Mouse (Mus musculus): ENCODE results near the gene Pex7. TPM values are rescaled to one million over a fixed set of nuclear protein-coding genes. Genes with fewer than 3 reads are reported as not detected.

The Pex7 gene
- polyA plus RNA-seq, 1 experiment from 2014 or later, result 32.8 TPM

GRCm38 (mm10) chr10:19877679-19878078, 29.8 kb downstream of the Pex7 start:
- WGBS, result 78% methylated on average over 9 of the region's 9 CpGs

DNA sequence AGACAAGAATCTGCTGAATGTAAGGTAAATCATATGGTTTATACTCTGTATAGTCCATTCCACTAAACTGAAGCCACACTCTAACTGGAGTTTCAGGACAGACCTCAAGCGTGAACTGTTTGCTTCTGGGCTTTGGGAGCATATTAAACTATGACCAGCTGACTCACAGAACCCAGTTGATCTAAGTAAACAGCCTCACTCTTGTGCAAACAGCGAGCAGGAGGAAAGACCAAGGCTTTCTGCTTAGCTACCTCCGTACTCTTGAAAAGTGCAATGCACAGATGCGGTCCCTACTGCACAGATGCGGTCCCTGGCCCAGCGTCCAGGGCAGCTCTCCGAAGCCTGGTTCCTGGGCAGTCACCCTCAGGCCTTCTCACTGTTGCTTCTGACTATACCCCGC, 30.2 kb downstream of the Pex7 start:
- Histone ChIP-seq H3K4me3 (ENCODE audit: low read depth, low read length) (no peak overlapping the region), H3K9me3 (replicated peaks; ENCODE audit: control insufficient read depth, low read length, poor library complexity, severe bottlenecking) (no peaks in the 10 kb centered on the region)
- ATAC-seq, result no peak

More at GRCm38 (mm10) chr10:19877679-19878078, 29.8 kb downstream of the Pex7 start:
- Histone ChIP-seq H3K9me3 (replicated peaks; ENCODE audit: control insufficient read depth, low read length, poor library complexity, severe bottlenecking) (no peaks in the 10 kb centered on the region), H3K4me2 (ENCODE audit: low read length) (no peak overlapping the region), H3K9ac (ENCODE audit: low read depth, low read length) (no peak overlapping the region), H3K4me3 (ENCODE audit: low read depth, low read length) (no peak overlapping the region), H3K36me3 (ENCODE audit: control insufficient read depth, insufficient read depth, low read length) (no peaks in the 10 kb centered on the region), H3K4me1 (ENCODE audit: control insufficient read depth, insufficient read depth, low read length) (peaks cover 2% of the 10 kb centered on the region; the same call in 1 of the 2 replicates), H3K27me3 (ENCODE audit: control insufficient read depth, insufficient read depth, low read depth, low read length) (no peaks in the 10 kb centered on the region), H3K27ac (ENCODE audit: low read length) (no peak overlapping the region)
- ATAC-seq, result no peak

GRCm38 (mm10) chr10:19876669-19877068, 30.8 kb downstream of the Pex7 start:
- Histone ChIP-seq H3K9me3 (replicated peaks; ENCODE audit: control insufficient read depth, low read length, poor library complexity, severe bottlenecking) (no peaks in the 10 kb centered on the region), H3K9ac (ENCODE audit: low read depth, low read length) (no peak overlapping the region), H3K4me3 (ENCODE audit: low read depth, low read length) (no peak overlapping the region), H3K27ac (ENCODE audit: low read length) (no peak overlapping the region), H3K4me2 (ENCODE audit: low read length) (no peak overlapping the region), H3K36me3 (ENCODE audit: control insufficient read depth, insufficient read depth, low read length) (no peaks in the 10 kb centered on the region), H3K4me1 (ENCODE audit: control insufficient read depth, insufficient read depth, low read length) (peaks cover 2% of the 10 kb centered on the region; the same call in 1 of the 2 replicates), H3K27me3 (ENCODE audit: control insufficient read depth, insufficient read depth, low read depth, low read length) (no peaks in the 10 kb centered on the region)
- ATAC-seq, result peak; percentile 71; the same call in 1 of the 2 replicates
- 32% methylated on average over 7 of the region's 7 CpGs for WGBS

More for the DNA sequence above, 30.2 kb downstream of the Pex7 start:
- Histone ChIP-seq H3K4me2 (ENCODE audit: low read length) (no peak overlapping the region), H3K27ac (ENCODE audit: low read length) (no peak overlapping the region), H3K27me3 (ENCODE audit: control insufficient read depth, insufficient read depth, low read depth, low read length) (no peaks in the 10 kb centered on the region), H3K36me3 (ENCODE audit: control insufficient read depth, insufficient read depth, low read length) (no peaks in the 10 kb centered on the region), H3K9ac (ENCODE audit: low read depth, low read length) (no peak overlapping the region), H3K4me1 (ENCODE audit: control insufficient read depth, insufficient read depth, low read length) (peaks cover 2% of the 10 kb centered on the region; the same call in 1 of the 2 replicates)
- WGBS, result 89% methylated on average over 8 of the region's 8 CpGs

DNA sequence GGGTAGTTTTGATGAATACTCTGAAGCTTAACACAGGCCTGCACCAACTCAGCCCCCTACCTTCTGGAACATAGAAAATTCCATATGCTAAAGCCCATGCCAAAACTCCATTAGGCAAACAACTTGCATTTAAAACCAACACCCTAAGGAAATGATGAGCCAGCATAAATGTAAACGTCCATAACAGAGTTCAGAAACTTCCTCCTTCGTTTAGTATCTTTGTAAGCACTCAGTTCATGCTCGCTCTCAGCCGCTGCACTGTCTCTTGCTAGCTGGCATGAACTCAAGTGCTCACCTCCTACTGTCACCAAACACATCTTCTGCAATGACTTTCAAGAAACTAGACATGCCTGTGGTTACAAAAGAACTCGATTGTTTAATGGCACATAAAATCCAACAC, 32.1 kb downstream of the Pex7 start:
- 91% methylated on average over 5 of the region's 5 CpGs for WGBS
- no peaks in the 10 kb centered on the region for H3K36me3 ChIP-seq (ENCODE audit: control insufficient read depth, insufficient read depth, low read length)
- no peaks in the 10 kb centered on the region for H3K9me3 ChIP-seq (replicated peaks; ENCODE audit: control insufficient read depth, low read length, poor library complexity, severe bottlenecking)
- no peak overlapping the region for H3K27ac ChIP-seq (ENCODE audit: low read length)
- no peak for ATAC-seq
- peaks cover 2% of the 10 kb centered on the region; the same call in 1 of the 2 replicates for H3K4me1 ChIP-seq (ENCODE audit: control insufficient read depth, insufficient read depth, low read length)
- H3K4me2 ChIP-seq (ENCODE audit: low read length), result no peak overlapping the region
- H3K27me3 ChIP-seq (ENCODE audit: control insufficient read depth, insufficient read depth, low read depth, low read length), result no peaks in the 10 kb centered on the region
- no peak overlapping the region for H3K4me3 ChIP-seq (ENCODE audit: low read depth, low read length)
- H3K9ac ChIP-seq (ENCODE audit: low read depth, low read length), result no peak overlapping the region

DNA sequence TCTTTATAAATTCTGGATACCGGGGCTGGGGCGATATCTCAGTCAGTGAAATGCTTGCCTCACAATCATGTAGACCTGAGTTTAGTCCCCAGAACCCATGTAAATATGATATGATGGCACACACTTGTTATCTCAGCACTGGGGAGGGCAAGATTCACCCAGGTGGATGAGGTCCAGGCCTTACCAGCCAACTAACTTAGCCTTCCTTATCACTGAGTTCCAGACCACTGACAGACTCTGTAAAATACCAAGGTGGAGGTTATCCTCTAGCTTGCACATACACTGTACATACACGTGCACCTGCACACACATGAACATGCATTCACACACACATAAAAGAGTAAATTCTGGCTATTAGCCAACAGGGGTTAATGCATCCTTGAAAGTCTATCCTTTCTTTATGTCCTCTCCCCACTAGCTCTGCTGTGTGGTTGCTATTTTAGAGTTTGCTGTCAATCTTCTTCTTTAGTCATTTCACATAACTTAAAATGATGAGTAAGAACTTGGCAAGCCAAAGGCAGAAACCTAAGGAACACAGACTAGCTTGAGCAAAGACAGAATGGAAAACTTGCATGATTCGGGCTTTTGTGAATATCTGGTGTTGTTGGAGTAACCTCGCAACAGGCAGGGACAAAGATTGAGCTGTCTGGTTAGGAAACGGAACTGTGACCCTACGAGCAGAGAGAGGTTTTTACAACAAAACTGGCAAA, 51.7 kb downstream of the Pex7 start:
- WGBS, result 93% methylated on average over 7 of the region's 7 CpGs
- peaks cover 14% of the 10 kb centered on the region for H3K4me1 ChIP-seq (ENCODE audit: control insufficient read depth, insufficient read depth, low read length)
- H3K27ac ChIP-seq (ENCODE audit: low read length), result no peak overlapping the region
- ATAC-seq, result no peak
- no peak overlapping the region for H3K4me3 ChIP-seq (ENCODE audit: low read depth, low read length)
- no peaks in the 10 kb centered on the region for H3K36me3 ChIP-seq (ENCODE audit: control insufficient read depth, insufficient read depth, low read length)
- peaks cover 19% of the 10 kb centered on the region for H3K27me3 ChIP-seq (ENCODE audit: control insufficient read depth, insufficient read depth, low read depth, low read length)
- no peaks in the 10 kb centered on the region for H3K9me3 ChIP-seq (replicated peaks; ENCODE audit: control insufficient read depth, low read length, poor library complexity, severe bottlenecking)
- no peak overlapping the region for H3K4me2 ChIP-seq (ENCODE audit: low read length)
- H3K9ac ChIP-seq (ENCODE audit: low read depth, low read length), result no peak overlapping the region

DNA sequence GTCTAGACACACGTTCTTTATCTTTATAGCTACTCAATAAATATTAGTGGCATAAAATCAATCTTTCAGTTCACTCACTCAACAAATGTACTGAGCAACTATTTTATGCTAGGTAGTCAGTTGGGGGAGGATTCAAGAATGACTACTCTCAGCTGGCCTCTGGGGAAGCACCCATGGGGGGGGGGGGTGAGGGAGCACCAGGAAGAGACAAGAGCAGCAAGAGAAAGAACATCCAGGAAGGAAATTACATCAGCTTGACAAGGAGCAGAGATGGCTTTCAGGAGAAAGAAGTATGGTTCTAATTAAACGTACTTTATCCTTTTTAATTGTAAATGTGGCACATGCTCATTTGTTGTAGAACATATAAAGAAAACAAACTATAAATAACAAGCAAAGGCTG, 53.9 kb downstream of the Pex7 start:
- Histone ChIP-seq H3K27ac (ENCODE audit: low read length) (no peak overlapping the region), H3K4me3 (ENCODE audit: low read depth, low read length) (no peak overlapping the region), H3K9ac (ENCODE audit: low read depth, low read length) (no peak overlapping the region), H3K36me3 (ENCODE audit: control insufficient read depth, insufficient read depth, low read length) (no peaks in the 10 kb centered on the region), H3K9me3 (replicated peaks; ENCODE audit: control insufficient read depth, low read length, poor library complexity, severe bottlenecking) (no peaks in the 10 kb centered on the region), H3K4me1 (ENCODE audit: control insufficient read depth, insufficient read depth, low read length) (peaks cover 23% of the 10 kb centered on the region), H3K27me3 (ENCODE audit: control insufficient read depth, insufficient read depth, low read depth, low read length) (peaks cover 35% of the 10 kb centered on the region), H3K4me2 (ENCODE audit: low read length) (no peak overlapping the region)
- 82% methylated on average over 2 of the region's 2 CpGs for WGBS
- ATAC-seq, result no peak

GRCm38 (mm10) chr10:19852776-19853175, 54.7 kb downstream of the Pex7 start:
- H3K9ac ChIP-seq (ENCODE audit: low read depth, low read length), result no peak overlapping the region
- H3K4me3 ChIP-seq (ENCODE audit: low read depth, low read length), result no peak overlapping the region
- H3K4me2 ChIP-seq (ENCODE audit: low read length), result no peak overlapping the region; the same call in 1 of the 2 replicates
- H3K4me1 ChIP-seq (ENCODE audit: control insufficient read depth, insufficient read depth, low read length), result peaks cover 23% of the 10 kb centered on the region
- no peaks in the 10 kb centered on the region for H3K9me3 ChIP-seq (replicated peaks; ENCODE audit: control insufficient read depth, low read length, poor library complexity, severe bottlenecking)
- peaks cover 35% of the 10 kb centered on the region for H3K27me3 ChIP-seq (ENCODE audit: control insufficient read depth, insufficient read depth, low read depth, low read length)
- 36% methylated on average over 6 of the region's 6 CpGs for WGBS
- no peak overlapping the region for H3K27ac ChIP-seq (ENCODE audit: low read length)
- ATAC-seq, result no peak
- no peaks in the 10 kb centered on the region for H3K36me3 ChIP-seq (ENCODE audit: control insufficient read depth, insufficient read depth, low read length)

- peaks cover 35% of the 10 kb centered on the region for H3K27me3 ChIP-seq (ENCODE audit: control insufficient read depth, insufficient read depth, low read depth, low read length)
- peaks cover 23% of the 10 kb centered on the region for H3K4me1 ChIP-seq (ENCODE audit: control insufficient read depth, insufficient read depth, low read length)
- WGBS, result under 1% methylated on average over 62 of the region's 72 CpGs
- no peaks in the 10 kb centered on the region for H3K9me3 ChIP-seq (replicated peaks; ENCODE audit: control insufficient read depth, low read length, poor library complexity, severe bottlenecking)
- H3K9ac ChIP-seq (ENCODE audit: low read depth, low read length), result peak within 1 kb of the TSS; percentile 67
- ATAC-seq, result peak; percentile 57
- H3K4me2 ChIP-seq (ENCODE audit: low read length), result peak within 1 kb of the TSS; percentile 100
- H3K4me3 ChIP-seq (ENCODE audit: low read depth, low read length), result peak within 1 kb of the TSS; percentile 64
- peak within 1 kb of the TSS; percentile 33; the same call in 1 of the 2 replicates for H3K27ac ChIP-seq (ENCODE audit: low read length)
- H3K36me3 ChIP-seq (ENCODE audit: control insufficient read depth, insufficient read depth, low read length), result no peaks in the 10 kb centered on the region
These were observed 56.3 kb downstream of the Pex7 start, which contains the start of gene Slc35d3 for GRCm38 (mm10) chr10:19850998-19851691. Slc35d3 (minus strand) TSS chr10:19851459.

DNA sequence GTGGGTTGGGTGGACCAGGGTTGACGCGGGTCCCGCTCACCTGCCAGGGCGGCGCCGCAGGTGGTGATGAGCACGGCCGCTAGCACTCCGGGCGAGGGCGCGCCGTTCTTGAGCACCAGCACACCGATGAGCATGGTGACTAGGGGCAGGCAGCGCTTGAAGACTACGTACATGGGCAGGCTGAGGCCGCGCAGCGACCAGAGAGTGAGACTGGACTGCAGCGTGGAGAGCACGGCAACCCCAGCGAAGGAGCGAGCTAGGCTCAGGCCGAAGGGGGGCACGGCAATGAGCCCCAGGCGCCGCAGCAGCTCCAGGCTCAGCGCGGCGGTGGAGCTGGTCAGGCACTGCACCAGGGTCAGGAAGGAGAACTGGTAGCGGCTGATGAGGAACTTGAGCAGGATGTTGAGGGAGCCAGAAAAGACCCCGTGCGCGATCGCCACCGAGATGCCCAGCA, 56.9 kb downstream of the Pex7 start:
- H3K4me1 ChIP-seq (ENCODE audit: control insufficient read depth, insufficient read depth, low read length), result peaks cover 23% of the 10 kb centered on the region
- peak; percentile 77 for ATAC-seq
- peak overlapping the region; percentile 100 for H3K4me2 ChIP-seq (ENCODE audit: low read length)
- 0% methylated on average over 36 of the region's 36 CpGs for WGBS
- H3K27me3 ChIP-seq (ENCODE audit: control insufficient read depth, insufficient read depth, low read depth, low read length), result peaks cover 35% of the 10 kb centered on the region
- H3K9me3 ChIP-seq (replicated peaks; ENCODE audit: control insufficient read depth, low read length, poor library complexity, severe bottlenecking), result no peaks in the 10 kb centered on the region
- H3K27ac ChIP-seq (ENCODE audit: low read length), result peak overlapping the region; percentile 33; the same call in 1 of the 2 replicates
- peak overlapping the region; percentile 67 for H3K9ac ChIP-seq (ENCODE audit: low read depth, low read length)
- H3K4me3 ChIP-seq (ENCODE audit: low read depth, low read length), result peak overlapping the region; percentile 64
- no peaks in the 10 kb centered on the region for H3K36me3 ChIP-seq (ENCODE audit: control insufficient read depth, insufficient read depth, low read length)
